Mouse (Mus musculus) heart, postnatal 10 days (tissue): ENCODE results near the gene Anapc2. TPM values are rescaled to one million over a fixed set of nuclear protein-coding genes. Genes with fewer than 3 reads are reported as not detected.
A peak's percentile ranks its signal among the peaks of the same experiment; 100 is the strongest.
"Not testable (repeated sequence)": the region's sequence is repeated elsewhere in the genome, so short reads cannot be mapped to it uniquely, and the experiment has no call there.

Experiments used
- DNase-seq, 2 experiments: peaks; one replicate each; pipeline ENCODE4 v3.0.0; 2021
- intact Hi-C: fragments of 180-260 bp; cut with DNase I; formaldehyde crosslinking; loops from one replicate; pipeline ENCODE4 v1.15.1; 2025
- total RNA-seq, 2 experiments: library from RNA; stranded (reverse); gene quantifications; 2 replicates each; pipeline ENCODE4 v1.2.3; 2021

Gene Anapc2
- total RNA-seq, 2 experiments from 2014 or later = 48.6 to 54.0 TPM

GRCm38 (mm10) chr2:25240310-25240709 lies 32.0 kb upstream of the Anapc2 start:
- intact Hi-C loops = no loop called here
- DNase-seq = no peak

GRCm38 (mm10) chr2:25240723-25241437 lies 31.4 kb upstream of the Anapc2 start:
- intact Hi-C loops = no loop called here
- peak; percentile 47 to 74 for DNase-seq

GRCm38 (mm10) chr2:25241438-25241775 lies 30.9 kb upstream of the Anapc2 start:
- no peak for DNase-seq
- intact Hi-C loops = no loop called here

GRCm38 (mm10) chr2:25242101-25242506 lies 30.2 kb upstream of the Anapc2 start, which contains the start of the genes Rnf208 and Cysrt1:
TSS of gene Rnf208 (plus strand) at chr2:25242255.
TSS of gene Cysrt1 (minus strand) at chr2:25242452.
- intact Hi-C loops = no loop called here
- no peak for DNase-seq

- intact Hi-C loops = no loop called here
- no peak for DNase-seq
Observed at GRCm38 (mm10) chr2:25243342-25243741, 28.9 kb upstream of the Anapc2 start.

GRCm38 (mm10) chr2:25244144-25244543 lies 28.1 kb upstream of the Anapc2 start:
- intact Hi-C loops = no loop called here
- DNase-seq = no peak

- intact Hi-C loops = no loop called here
- no peak for DNase-seq
Observed at GRCm38 (mm10) chr2:25246183-25247072, 25.9 kb upstream of the Anapc2 start, which contains the start of gene AL732309.1. TSS of gene AL732309.1 (minus strand) at chr2:25246863.

- intact Hi-C loops = no loop called here
- DNase-seq = no peak
Observed at GRCm38 (mm10) chr2:25252331-25252730, 19.9 kb upstream of the Anapc2 start.

- peak; percentile 88 to 93 for DNase-seq
- intact Hi-C loops = loop anchor here (1.0 to 5.0 kb wide), 4 partner anchors 21 to 153 kb away; partner anchors contain the start of gene Man1b1
Observed at GRCm38 (mm10) chr2:25255284-25255779, 16.9 kb upstream of the Anapc2 start, which contains the start of gene Tmem203. TSS of gene Tmem203 (plus strand) at chr2:25255439.

GRCm38 (mm10) chr2:25256443-25257109 lies 15.7 kb upstream of the Anapc2 start:
- peak; percentile 49 to 70 for DNase-seq
- intact Hi-C loops = loop anchor here (1.0 to 5.0 kb wide), 3 partner anchors 28 to 154 kb away; partner anchors contain the start of gene Man1b1

- intact Hi-C loops = loop anchor here (5.0 kb wide), 2 partner anchors 75 to 155 kb away; partner anchors contain the start of gene Man1b1
- not testable (repeated sequence) for DNase-seq
Observed at GRCm38 (mm10) chr2:25257250-25257649, 15.0 kb upstream of the Anapc2 start.

- no peak for DNase-seq
- intact Hi-C loops = loop anchor here (5.0 kb wide), 2 partner anchors 73 to 157 kb away; partner anchors contain the start of gene Man1b1
Observed at GRCm38 (mm10) chr2:25258887-25259286, 13.4 kb upstream of the Anapc2 start.

- DNase-seq = no peak
- intact Hi-C loops = no loop called here
Observed at GRCm38 (mm10) chr2:25261870-25262269, 10.4 kb upstream of the Anapc2 start.

- peak; percentile 96 for DNase-seq
- intact Hi-C loops = no loop called here
Observed at GRCm38 (mm10) chr2:25262291-25262767, 9.9 kb upstream of the Anapc2 start, which contains the start of gene Tprn. TSS of gene Tprn (plus strand) at chr2:25262618.

GRCm38 (mm10) chr2:25262795-25263622 lies 9.3 kb upstream of the Anapc2 start:
- DNase-seq = peak; percentile 43 to 47
- intact Hi-C loops = no loop called here

GRCm38 (mm10) chr2:25263623-25264285 lies 8.5 kb upstream of the Anapc2 start:
- DNase-seq = no peak
- intact Hi-C loops = no loop called here

GRCm38 (mm10) chr2:25264286-25264660 lies 8.0 kb upstream of the Anapc2 start:
- DNase-seq = no peak
- intact Hi-C loops = no loop called here

GRCm38 (mm10) chr2:25264851-25265250 lies 7.4 kb upstream of the Anapc2 start:
- intact Hi-C loops = no loop called here
- DNase-seq = no peak
